ENCODE assay signal across 12 mouse cellular contexts in genomic region chr1:62716836-62717478, GRCm38 (mm10). TPM values are rescaled to one million over a fixed set of nuclear protein-coding genes. Genes with fewer than 3 reads are reported as not detected.
DNase-seq lines count a peak whose midpoint lies in the region; ATAC-seq and TF ChIP-seq lines count a peak whose summit lies in the region.
"Had no signal": no experiment of that assay in that cellular context is flagged by ENCODE, and none has a peak within 500 bp of the region (broad histone marks: within the 10 kb centered on the region; RNA-seq: fewer than 3 reads in every experiment).

No protein-coding gene starts in this region.

- TF ChIP-seq POLR2A in limb, embryonic 14.5 days (IDR thresholded peaks at IDR 0.05; ENCODE audit: borderline replicate concordance, extremely low read depth, insufficient read depth, insufficient read length): no peak

- H3K27me3 ChIP-seq in intestine, embryonic 14.5 days (replicated peaks; ENCODE audit: control insufficient read depth, insufficient read depth, low read length): no peaks in the 10 kb centered on the region
- H3K27me3 ChIP-seq in intestine, postnatal 0 days (replicated peaks; ENCODE audit: control insufficient read depth, insufficient read depth, low read length): no peaks in the 10 kb centered on the region
- peaks cover 18% of the 10 kb centered on the region; the same call in 1 of the 2 replicates for H3K27me3 ChIP-seq in forebrain, embryonic 12.5 days
- no peaks in the 10 kb centered on the region for H3K27me3 ChIP-seq in limb, embryonic 14.5 days (ENCODE audit: control insufficient read depth, insufficient read depth, low read length)
- H3K27me3 ChIP-seq: stomach, embryonic 15.5 days had no signal

- H3K9ac ChIP-seq in intestine, embryonic 14.5 days (ENCODE audit: low read length): no peak overlapping the region
- H3K9ac ChIP-seq in intestine, postnatal 0 days (ENCODE audit: low read depth, low read length): no peak overlapping the region
- 0 out of 2 replicates have a peak overlapping the region, but pooled peaks have one; percentile 7 for H3K9ac ChIP-seq in forebrain, embryonic 12.5 days
- no peak overlapping the region; the same call in 1 of the 2 replicates for H3K9ac ChIP-seq in limb, embryonic 14.5 days (ENCODE audit: low read depth, low read length, severe bottlenecking)
- H3K9ac ChIP-seq: stomach, embryonic 15.5 days had no signal

- intact Hi-C loops in left cerebral cortex, postnatal 4 days (cut with DNase I): no loop called here

- no peak; the same call in 1 of the 2 replicates for ATAC-seq in intestine, embryonic 14.5 days (replicated peaks; ENCODE audit: low FRiP score, low TSS enrichment, low read depth)
- ATAC-seq in intestine, postnatal 0 days: no peak
- peak; percentile 49; the same call in 1 of the 2 replicates for ATAC-seq in forebrain, embryonic 12.5 days (ENCODE audit: low FRiP score)
- ATAC-seq in limb, embryonic 14.5 days (ENCODE audit: low FRiP score, low read depth): no peak
- ATAC-seq: activated CD4-positive, CD25-positive, alpha-beta regulatory T cell, adult 4 months had no signal

- no peak overlapping the region for H3K27ac ChIP-seq in intestine, embryonic 14.5 days (ENCODE audit: low read depth)
- no peak overlapping the region for H3K27ac ChIP-seq in intestine, postnatal 0 days (ENCODE audit: low read depth, low read length)
- H3K27ac ChIP-seq in forebrain, embryonic 12.5 days: 0 out of 2 replicates have a peak overlapping the region, but pooled peaks have one; percentile 13
- no peak overlapping the region for H3K27ac ChIP-seq in limb, embryonic 14.5 days (replicated peaks; ENCODE audit: low read depth, low read length)
- H3K27ac ChIP-seq: stomach, embryonic 15.5 days had no signal

- WGBS in intestine, embryonic 14.5 days: 39% methylated on average over 10 of the region's 10 CpGs
- 62% methylated on average over 10 of the region's 10 CpGs for WGBS in intestine, postnatal 0 days
- WGBS in forebrain, embryonic 12.5 days: 11% methylated on average over 10 of the region's 10 CpGs
- 34% methylated on average over 10 of the region's 10 CpGs for WGBS in limb, embryonic 14.5 days

- 0 out of 2 replicates have a peak overlapping the region, but pooled peaks have one; percentile 3 for H3K4me2 ChIP-seq in intestine, embryonic 14.5 days (ENCODE audit: low read length)
- no peak overlapping the region for H3K4me2 ChIP-seq in intestine, postnatal 0 days (replicated peaks; ENCODE audit: low read depth)
- peak overlapping the region; percentile 31 for H3K4me2 ChIP-seq in forebrain, embryonic 12.5 days
- peak overlapping the region; percentile 20; the same call in 1 of the 2 replicates for H3K4me2 ChIP-seq in limb, embryonic 14.5 days (replicated peaks; ENCODE audit: low read depth, low read length, severe bottlenecking)
- H3K4me2 ChIP-seq: stomach, embryonic 15.5 days had no signal

- peaks cover 39% of the 10 kb centered on the region for H3K4me1 ChIP-seq in intestine, embryonic 14.5 days (replicated peaks; ENCODE audit: control insufficient read depth, insufficient read depth, low read length)
- H3K4me1 ChIP-seq in intestine, postnatal 0 days (replicated peaks; ENCODE audit: control insufficient read depth, insufficient read depth, low read length): no peaks in the 10 kb centered on the region; the same call in 1 of the 2 replicates
- H3K4me1 ChIP-seq in forebrain, embryonic 12.5 days: peaks cover 29% of the 10 kb centered on the region
- H3K4me1 ChIP-seq in limb, embryonic 14.5 days (ENCODE audit: control insufficient read depth, insufficient read depth, low read length): peaks cover 30% of the 10 kb centered on the region

- H3K36me3 ChIP-seq in intestine, embryonic 14.5 days (ENCODE audit: control insufficient read depth, insufficient read depth, low read length): peaks cover 32% of the 10 kb centered on the region
- H3K36me3 ChIP-seq in intestine, postnatal 0 days (ENCODE audit: control insufficient read depth, insufficient read depth): no peaks in the 10 kb centered on the region
- no peaks in the 10 kb centered on the region for H3K36me3 ChIP-seq in forebrain, embryonic 12.5 days (replicated peaks)
- peaks cover 16% of the 10 kb centered on the region; the same call in 1 of the 2 replicates for H3K36me3 ChIP-seq in limb, embryonic 14.5 days (ENCODE audit: control insufficient read depth, insufficient read depth, low read length)
- H3K36me3 ChIP-seq: stomach, embryonic 15.5 days had no signal

- no peak for DNase-seq in intestine, embryonic 14.5 days (ENCODE audit: low spot score)
- DNase-seq in Muller cell, postnatal 12 days (ENCODE audit: inconsistent ontology term): peak; percentile 25
- DNase-seq in limb, embryonic 14.5 days (ENCODE audit: low spot score): no peak
- no peak for DNase-seq in right cerebral cortex, postnatal 10 days (ENCODE audit: low spot score in 2 of 2)
- no peak for DNase-seq in left cerebral cortex, postnatal 4 days
- no peak for DNase-seq in natural killer cell, adult 2 months (ENCODE audit: low spot score in 2 of 2)
- DNase-seq: cerebellum, adult 11-12 months; heart, postnatal 36 days had no signal

- no peaks in the 10 kb centered on the region for H3K9me3 ChIP-seq in intestine, embryonic 14.5 days (ENCODE audit: control insufficient read depth, low read length)
- H3K9me3 ChIP-seq in intestine, postnatal 0 days (ENCODE audit: control insufficient read depth): no peaks in the 10 kb centered on the region
- H3K9me3 ChIP-seq in forebrain, embryonic 12.5 days: no peaks in the 10 kb centered on the region
- no peaks in the 10 kb centered on the region for H3K9me3 ChIP-seq in limb, embryonic 14.5 days (ENCODE audit: control insufficient read depth, low read length)
- H3K9me3 ChIP-seq: stomach, embryonic 15.5 days had no signal

- no peak overlapping the region for H3K4me3 ChIP-seq in intestine, embryonic 14.5 days (ENCODE audit: low read depth, low read length)
- H3K4me3 ChIP-seq in intestine, postnatal 0 days (ENCODE audit: low read depth, low read length): no peak overlapping the region
- no peak overlapping the region for H3K4me3 ChIP-seq in forebrain, embryonic 12.5 days (replicated peaks)
- H3K4me3 ChIP-seq in limb, embryonic 14.5 days (replicated peaks; ENCODE audit: low read length): no peak overlapping the region
- H3K4me3 ChIP-seq: stomach, embryonic 15.5 days had no signal

- TF ChIP-seq CTCF in intestine, postnatal 0 days (IDR thresholded peaks at IDR 0.05; ENCODE audit: low read depth): no peak

RNA-seq across cellular contexts. Expression of gene Nrp2, which starts 13.9 kb away (rescaled TPM):
- polyA plus RNA-seq in intestine, embryonic 14.5 days (2014; fragmentation: Nextera tagmentation; extraction: Ambion mirVana): 43.8 and 44.0 TPM in 2 replicates
- polyA plus RNA-seq in intestine, postnatal 0 days (2015; fragmentation: Nextera tagmentation; extraction: Ambion mirVana): 11.7 and 12.7 TPM in 2 replicates
- 31.1 and 33.1 TPM in 2 replicates for polyA plus RNA-seq in forebrain, embryonic 12.5 days (2016; fragmentation: Nextera tagmentation; extraction: Ambion mirVana)
- 60.3 and 64.5 TPM in 2 replicates for polyA plus RNA-seq in limb, embryonic 14.5 days (2012; rRNA removed)
- 30.4 and 34.2 TPM in 2 replicates for polyA plus RNA-seq in limb, embryonic 14.5 days (2014; fragmentation: Nextera tagmentation; extraction: Ambion mirVana)
- total RNA-seq in left cerebral cortex, postnatal 4 days (2021): 10 to 100 TPM; 49.9 to 86.2 TPM
